Mouse (Mus musculus) intestine, postnatal 0 days (tissue): ENCODE measurements at regions not wholly inside any gene's neighbourhood (a gene's known extent, or its start where the extent isn't known, plus 50 kb on each side); places are given as distances from the start of the nearest gene placed in this dataset.
A peak's percentile ranks its signal among the peaks of the same experiment; 100 is the strongest.

ENCODE experiments used
- ATAC-seq: fragments of 200-750 bp; cut with Nextera tagmentation; 2 replicates; pipeline ENCODE4 v1.8.0; 2017; ENCODE audit warnings: mild to moderate bottlenecking, moderate TSS enrichment, moderate library complexity
- H3K27ac ChIP-seq: fragments of 300-500 bp; sonication (generic); 2 replicates; pipeline ENCODE4 v1.5.1; 2014; ENCODE audit warnings: mild to moderate bottlenecking, low read depth, low read length, moderate library complexity
- H3K27me3 ChIP-seq: fragments of 300-500 bp; sonication (generic); replicated peaks from 2 replicates; pipeline ENCODE4 v1.6.1; 2014; ENCODE audit warnings: low read length, mixed read lengths; ENCODE audit not compliant: control insufficient read depth, insufficient read depth
- H3K36me3 ChIP-seq: fragments of 300-500 bp; sonication (generic); 2 replicates; pipeline ENCODE4 v1.6.1; 2014; ENCODE audit warnings: mild to moderate bottlenecking, moderate library complexity; ENCODE audit not compliant: control insufficient read depth, insufficient read depth
- H3K4me1 ChIP-seq: fragments of 300-500 bp; sonication (generic); replicated peaks from 2 replicates; pipeline ENCODE4 v1.6.1; 2014; ENCODE audit warnings: antibody characterized with exemption, low read length, mixed read lengths; ENCODE audit not compliant: control insufficient read depth, insufficient read depth
- H3K4me2 ChIP-seq: fragments of 300-500 bp; sonication (generic); replicated peaks from 2 replicates; pipeline ENCODE4 v1.6.1; 2014; ENCODE audit warnings: low read depth, mild to moderate bottlenecking, moderate library complexity
- H3K4me3 ChIP-seq: fragments of 300-500 bp; sonication (generic); 2 replicates; pipeline ENCODE4 v1.5.1; 2014; ENCODE audit warnings: low read depth, low read length
- H3K9ac ChIP-seq: fragments of 300-500 bp; sonication (generic); 2 replicates; pipeline ENCODE4 v1.6.1; 2014; ENCODE audit warnings: mild to moderate bottlenecking, low read depth, low read length
- H3K9me3 ChIP-seq: fragments of 300-500 bp; sonication (generic); 2 replicates; pipeline ENCODE4 v1.6.1; 2016; ENCODE audit warnings: mixed run types; ENCODE audit not compliant: control insufficient read depth
- CTCF ChIP-seq: sonication (generic); IDR thresholded peaks from 2 replicates; pipeline ENCODE4 v1.5.1; 2016; ENCODE audit warnings: low read depth, mild to moderate bottlenecking, control low read depth, antibody characterized with exemption, moderate library complexity
- WGBS: fragments of 180-500 bp; shearing (Covaris S2); extraction: QIAGEN DNeasy Blood & Tissue Kit; methylation state at CpG from one replicate; pipeline ENCODE4 v1.1.7; 2014; 5-methylcytosine and 5-hydroxymethylcytosine counted together

DNA sequence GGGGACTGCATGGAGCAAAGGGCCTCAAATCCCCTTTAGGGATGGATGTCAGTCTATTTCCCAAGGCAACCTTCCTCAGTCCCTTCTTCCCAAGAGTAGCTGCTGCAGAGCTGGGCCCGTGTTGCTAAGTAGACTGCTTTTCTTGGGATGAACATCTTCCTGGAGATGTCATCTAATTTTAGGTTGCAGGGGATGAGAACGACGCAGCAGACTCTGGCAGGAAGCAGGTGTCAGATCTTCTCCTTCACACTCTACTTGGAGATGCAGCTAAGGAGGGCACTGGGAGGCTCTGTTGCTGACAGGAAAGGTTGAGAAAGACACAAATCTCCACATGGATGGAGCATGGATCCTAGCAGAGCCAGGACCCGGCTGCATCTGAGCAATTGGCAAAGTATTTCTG, 149.4 kb downstream of the Mex3b start:
- no peak overlapping the region for H3K4me3 ChIP-seq
- H3K27ac ChIP-seq = no peak overlapping the region
- no peaks in the 10 kb centered on the region for H3K36me3 ChIP-seq
- H3K27me3 ChIP-seq = no peaks in the 10 kb centered on the region
- no peaks in the 10 kb centered on the region for H3K9me3 ChIP-seq
- no peaks in the 10 kb centered on the region for H3K4me1 ChIP-seq
- no peak for TF ChIP-seq CTCF
- WGBS = 74% methylated on average over 4 of the region's 4 CpGs
- H3K4me2 ChIP-seq = no peak overlapping the region
- H3K9ac ChIP-seq = no peak overlapping the region
- ATAC-seq = no peak

DNA sequence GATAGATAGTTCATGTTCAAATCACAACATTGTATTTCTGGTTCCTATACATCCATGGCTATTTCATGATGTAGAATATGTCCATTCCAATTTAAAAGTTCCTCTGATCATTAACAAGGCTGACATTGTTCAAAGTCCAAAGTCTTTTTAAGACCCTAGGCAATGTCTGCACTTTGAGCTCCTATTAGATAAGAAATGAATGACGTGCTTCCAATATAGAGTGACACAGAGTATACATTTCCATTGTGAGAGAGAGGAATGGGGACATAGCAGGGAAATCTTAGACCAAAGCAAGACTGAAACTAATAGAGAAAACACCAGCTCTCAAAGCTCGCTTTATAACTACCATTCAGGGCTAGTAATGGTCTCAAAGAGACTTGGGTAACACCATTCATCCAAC, 153.5 kb downstream of the Mex3b start:
- peak; percentile 88 for ATAC-seq
- no peaks in the 10 kb centered on the region for H3K36me3 ChIP-seq
- no peak overlapping the region for H3K9ac ChIP-seq
- 57% methylated on average over 2 of the region's 2 CpGs for WGBS
- H3K9me3 ChIP-seq = no peaks in the 10 kb centered on the region
- no peak overlapping the region for H3K27ac ChIP-seq
- H3K27me3 ChIP-seq = no peaks in the 10 kb centered on the region
- H3K4me2 ChIP-seq = 0 out of 2 replicates have a peak overlapping the region, but pooled peaks have one; percentile 13
- no peak overlapping the region for H3K4me3 ChIP-seq
- no peaks in the 10 kb centered on the region for H3K4me1 ChIP-seq
- TF ChIP-seq CTCF = no peak

DNA sequence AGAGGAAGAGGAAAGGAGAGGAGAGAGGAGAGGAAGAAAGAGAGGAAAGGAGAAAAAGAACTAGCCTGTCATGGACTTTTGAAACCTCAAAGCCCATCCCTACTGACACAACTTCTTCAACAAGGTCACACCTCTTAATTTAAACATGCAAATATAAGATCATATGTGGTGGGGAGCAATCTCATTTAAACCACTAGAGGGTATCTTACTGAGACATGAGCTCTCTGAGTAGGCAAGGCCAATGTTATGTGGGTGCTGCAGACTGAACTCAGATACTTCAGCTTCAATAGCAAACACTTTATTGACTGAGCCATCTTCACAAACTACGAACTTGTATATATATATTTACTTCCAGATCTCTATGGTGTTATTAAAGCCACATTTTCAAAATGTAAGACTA, 156.9 kb downstream of the Mex3b start:
- no peak overlapping the region for H3K27ac ChIP-seq
- no peaks in the 10 kb centered on the region for H3K9me3 ChIP-seq
- no peaks in the 10 kb centered on the region for H3K36me3 ChIP-seq
- H3K4me1 ChIP-seq = no peaks in the 10 kb centered on the region
- 88% methylated on average over 1 of the region's 1 CpGs for WGBS
- no peak overlapping the region for H3K4me2 ChIP-seq
- ATAC-seq = no peak
- H3K4me3 ChIP-seq = no peak overlapping the region
- H3K9ac ChIP-seq = no peak overlapping the region
- peak; percentile 31; the same call in 1 of the 2 replicates for TF ChIP-seq CTCF
- H3K27me3 ChIP-seq = no peaks in the 10 kb centered on the region

DNA sequence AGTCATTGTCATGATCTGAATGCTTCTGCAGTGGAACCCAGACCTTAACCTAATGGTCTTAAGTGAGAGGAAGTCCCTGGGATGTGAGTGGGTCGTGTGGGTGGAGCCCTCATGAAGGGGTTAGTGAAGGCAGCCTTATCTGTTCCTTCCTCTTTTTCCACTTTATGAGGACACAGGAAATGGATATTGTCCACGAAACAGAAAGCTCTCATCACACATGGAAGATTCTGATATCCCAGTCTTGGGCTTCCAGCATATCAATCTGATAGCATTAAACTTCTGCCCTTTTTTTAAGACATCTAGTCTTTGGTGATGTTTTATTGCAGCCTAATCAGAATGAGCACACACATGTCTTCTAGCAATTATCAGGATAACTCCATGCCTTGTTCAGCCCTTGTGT, 164.0 kb downstream of the Mex3b start:
- WGBS = 66% methylated on average over 2 of the region's 2 CpGs
- ATAC-seq = no peak
- H3K4me1 ChIP-seq = no peaks in the 10 kb centered on the region; the same call in 1 of the 2 replicates
- TF ChIP-seq CTCF = no peak
- H3K4me2 ChIP-seq = no peak overlapping the region
- no peak overlapping the region for H3K9ac ChIP-seq
- no peaks in the 10 kb centered on the region for H3K36me3 ChIP-seq
- no peaks in the 10 kb centered on the region for H3K27me3 ChIP-seq
- peaks cover 4% of the 10 kb centered on the region; the same call in 1 of the 2 replicates for H3K9me3 ChIP-seq
- H3K4me3 ChIP-seq = no peak overlapping the region
- H3K27ac ChIP-seq = no peak overlapping the region

DNA sequence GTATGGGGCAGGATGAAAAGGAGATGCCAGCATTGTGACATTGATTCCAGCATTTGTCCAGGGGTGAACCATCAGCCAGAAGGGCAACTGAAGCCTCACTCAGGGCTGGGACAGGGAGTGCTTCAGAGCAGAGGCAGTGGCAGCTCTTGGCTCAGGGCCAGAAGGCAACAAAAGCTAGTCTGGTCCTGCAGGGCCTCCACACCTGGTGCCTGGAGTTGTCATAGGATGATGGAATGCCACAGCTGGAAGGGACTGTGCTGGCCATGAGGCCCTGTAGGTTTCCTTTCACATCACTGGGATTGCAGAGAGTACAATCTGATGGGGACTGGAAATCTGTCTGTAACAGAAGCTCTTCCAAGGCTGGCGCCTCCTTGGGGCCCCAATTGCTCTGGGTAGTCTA, 164.9 kb downstream of the Mex3b start:
- peaks cover 4% of the 10 kb centered on the region; the same call in 1 of the 2 replicates for H3K9me3 ChIP-seq
- no peak for TF ChIP-seq CTCF
- H3K4me1 ChIP-seq = no peaks in the 10 kb centered on the region; the same call in 1 of the 2 replicates
- no peak overlapping the region for H3K9ac ChIP-seq
- H3K36me3 ChIP-seq = no peaks in the 10 kb centered on the region
- ATAC-seq = no peak
- H3K4me2 ChIP-seq = no peak overlapping the region
- no peaks in the 10 kb centered on the region for H3K27me3 ChIP-seq
- 94% methylated on average over 1 of the region's 1 CpGs for WGBS
- no peak overlapping the region for H3K27ac ChIP-seq
- no peak overlapping the region for H3K4me3 ChIP-seq

DNA sequence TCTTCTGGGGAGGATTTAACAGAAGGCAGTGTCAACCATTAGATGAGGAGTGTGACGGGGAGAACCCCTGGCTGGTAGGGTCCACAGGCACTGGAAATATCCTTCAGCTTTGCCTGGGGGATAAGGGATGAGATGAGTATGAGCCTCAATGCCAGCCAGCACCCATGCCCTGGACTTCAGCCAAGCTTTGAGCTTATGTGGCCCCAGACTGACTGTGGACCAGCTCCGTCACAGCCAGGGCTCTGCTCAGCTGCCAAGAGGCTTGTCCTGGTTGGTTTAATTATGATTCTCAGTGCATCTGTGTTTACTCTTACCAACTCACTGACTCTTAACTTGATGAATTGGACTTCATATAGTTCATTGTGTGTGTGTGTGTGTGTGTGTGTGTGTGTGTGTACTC, 165.8 kb downstream of the Mex3b start:
- Histone ChIP-seq H3K4me3 (no peak overlapping the region), H3K27ac (no peak overlapping the region), H3K9ac (no peak overlapping the region), H3K27me3 (no peaks in the 10 kb centered on the region), H3K9me3 (peaks cover 4% of the 10 kb centered on the region; the same call in 1 of the 2 replicates), H3K36me3 (no peaks in the 10 kb centered on the region), H3K4me2 (no peak overlapping the region), H3K4me1 (no peaks in the 10 kb centered on the region; the same call in 1 of the 2 replicates)
- no peak for TF ChIP-seq CTCF
- WGBS = 64% methylated on average over 2 of the region's 2 CpGs
- ATAC-seq = no peak

DNA sequence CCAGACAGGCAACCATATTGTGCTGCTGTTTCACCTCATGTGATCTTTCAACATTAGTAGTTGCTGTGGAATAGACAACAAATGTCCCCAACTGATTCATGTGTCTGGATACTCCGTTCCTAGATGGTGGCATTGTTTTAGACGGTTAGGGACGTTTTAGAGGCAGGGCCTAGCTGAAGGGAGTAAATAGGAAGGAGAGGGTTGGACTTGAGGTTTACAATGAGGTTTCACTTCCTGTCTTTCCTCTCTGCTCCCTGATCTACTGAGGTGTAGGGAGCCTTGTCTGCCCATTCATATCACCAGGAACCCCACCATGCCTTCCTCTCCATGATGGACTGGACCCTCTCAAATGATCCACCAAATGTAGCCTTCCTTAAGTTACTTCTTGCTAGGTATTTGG, 168.1 kb downstream of the Mex3b start:
- Histone ChIP-seq H3K4me2 (no peak overlapping the region), H3K4me1 (no peaks in the 10 kb centered on the region; the same call in 1 of the 2 replicates), H3K27me3 (no peaks in the 10 kb centered on the region), H3K27ac (no peak overlapping the region), H3K4me3 (no peak overlapping the region), H3K9ac (no peak overlapping the region), H3K9me3 (peaks cover 4% of the 10 kb centered on the region; the same call in 1 of the 2 replicates), H3K36me3 (no peaks in the 10 kb centered on the region)
- 71% methylated on average over 3 of the region's 3 CpGs for WGBS
- TF ChIP-seq CTCF = no peak
- ATAC-seq = no peak
